Mouse (Mus musculus): ENCODE measurements around the gene Slc24a1.

Slc24a1 gene

GRCm38 (mm10) chr9:64937491-64937890 lies 13.9 kb downstream of the Slc24a1 start:
- 64% methylated on average over 5 of the region's 5 CpGs for WGBS

- WGBS: 7% methylated on average over 6 of the region's 6 CpGs
Measured at GRCm38 (mm10) chr9:64936508-64936907, 14.9 kb downstream of the Slc24a1 start.

- 57% methylated on average over 15 of the region's 15 CpGs for WGBS
Measured at GRCm38 (mm10) chr9:64934015-64934754, 17.2 kb downstream of the Slc24a1 start.

GRCm38 (mm10) chr9:64931751-64932610 lies 19.4 kb downstream of the Slc24a1 start:
- 78% methylated on average over 7 of the region's 7 CpGs for WGBS

- 77% methylated on average over 4 of the region's 4 CpGs for WGBS
Measured at GRCm38 (mm10) chr9:64930256-64930655, 21.2 kb downstream of the Slc24a1 start.

GRCm38 (mm10) chr9:64926201-64926991 lies 25.0 kb downstream of the Slc24a1 start:
- 28% methylated on average over 8 of the region's 8 CpGs for whole genome bisulfite sequencing

GRCm38 (mm10) chr9:64925771-64926170 lies 25.6 kb downstream of the Slc24a1 start:
- 43% methylated on average over 5 of the region's 5 CpGs for WGBS

- 69% methylated on average over 16 of the region's 16 CpGs for WGBS
Measured at GRCm38 (mm10) chr9:64918560-64918959, 32.8 kb downstream of the Slc24a1 start.

GRCm38 (mm10) chr9:64914629-64915028 lies 36.8 kb downstream of the Slc24a1 start:
- WGBS: 43% methylated on average over 4 of the region's 4 CpGs

GRCm38 (mm10) chr9:64913973-64914372 lies 37.4 kb downstream of the Slc24a1 start:
- WGBS: 76% methylated on average over 2 of the region's 2 CpGs

- 91% methylated on average over 4 of the region's 4 CpGs for WGBS
Measured at GRCm38 (mm10) chr9:64913406-64913805, 38.0 kb downstream of the Slc24a1 start.

GRCm38 (mm10) chr9:64907441-64907840 lies 44.0 kb downstream of the Slc24a1 start:
- WGBS: 70% methylated on average over 3 of the region's 3 CpGs

GRCm38 (mm10) chr9:64904917-64905640 lies 46.3 kb downstream of the Slc24a1 start:
- 85% methylated on average over 14 of the region's 14 CpGs for WGBS

- 59% methylated on average over 3 of the region's 3 CpGs for WGBS
Measured at GRCm38 (mm10) chr9:64903386-64903785, 48.0 kb downstream of the Slc24a1 start.

- 15% methylated on average over 4 of the region's 4 CpGs for WGBS
Measured at GRCm38 (mm10) chr9:64902866-64903265, 48.5 kb downstream of the Slc24a1 start.

- WGBS: 56% methylated on average over 10 of the region's 10 CpGs
Measured at GRCm38 (mm10) chr9:64896605-64897004, 54.8 kb downstream of the Slc24a1 start.

GRCm38 (mm10) chr9:64886008-64886407 lies 65.4 kb downstream of the Slc24a1 start:
- 64% methylated on average over 5 of the region's 5 CpGs for WGBS

Measured in cerebral cortex, adult 2 months (tissue).